Mouse (Mus musculus) lung, postnatal 4 days (tissue): ENCODE data around the gene Nppa.
A peak's percentile ranks its signal among the peaks of the same experiment; 100 is the strongest.

ENCODE experiments used
- DNase-seq, 2 experiments: peaks; one replicate each; pipeline ENCODE4 v3.0.0; 2021

The Nppa gene

GRCm38 (mm10) chr4:148000202-148000772 is at the start of gene Nppa:
Nppa (plus strand) TSS chr4:148000722.
- DNase-seq = no peak

- DNase-seq = no peak
These were observed 46.9 kb upstream of the Nppa start for GRCm38 (mm10) chr4:147953590-147953989.

DNA sequence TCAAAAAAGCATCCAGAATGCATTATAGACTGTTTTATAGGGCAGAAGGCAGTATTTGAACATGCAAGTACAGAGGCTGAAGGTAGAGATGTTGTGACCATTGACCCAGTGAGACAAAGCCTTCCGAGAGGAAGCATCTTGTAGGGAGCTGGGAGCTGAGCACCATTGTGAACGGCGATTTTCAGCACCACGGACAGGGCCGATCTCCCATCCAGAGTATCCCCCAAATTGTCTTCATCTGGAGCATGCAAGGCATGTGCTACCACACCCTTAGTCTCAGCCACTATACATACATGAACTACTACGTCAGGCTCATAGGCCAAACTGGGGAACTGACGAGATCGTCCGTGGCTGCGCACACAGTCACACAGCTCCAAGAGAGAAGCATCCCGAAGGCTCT is 43.4 kb upstream of the Nppa start:
- DNase-seq = no peak

- DNase-seq = peak; percentile 40 to 57
These were observed 40.4 kb upstream of the Nppa start for GRCm38 (mm10) chr4:147959881-147960831.

DNA sequence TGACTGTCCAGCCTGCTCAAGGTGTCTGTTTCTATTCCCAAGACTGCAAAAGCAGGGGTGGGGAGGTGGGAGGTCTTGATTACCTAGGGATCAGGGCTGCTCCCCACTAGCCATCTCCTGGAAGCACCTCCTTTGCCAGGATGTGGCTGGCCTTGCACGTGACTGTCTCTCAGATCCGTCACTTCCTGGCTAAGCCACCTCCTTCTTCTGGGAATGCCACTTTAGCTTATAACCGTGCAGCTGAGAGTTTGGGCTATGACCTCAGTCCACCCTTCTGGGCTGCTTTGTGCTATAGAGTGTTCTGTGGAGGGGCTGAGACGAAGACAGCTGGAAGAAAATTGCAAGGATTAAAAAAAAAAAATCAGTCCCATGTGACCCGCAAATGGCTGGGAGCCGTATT is 37.7 kb upstream of the Nppa start:
- no peak for DNase-seq

DNA sequence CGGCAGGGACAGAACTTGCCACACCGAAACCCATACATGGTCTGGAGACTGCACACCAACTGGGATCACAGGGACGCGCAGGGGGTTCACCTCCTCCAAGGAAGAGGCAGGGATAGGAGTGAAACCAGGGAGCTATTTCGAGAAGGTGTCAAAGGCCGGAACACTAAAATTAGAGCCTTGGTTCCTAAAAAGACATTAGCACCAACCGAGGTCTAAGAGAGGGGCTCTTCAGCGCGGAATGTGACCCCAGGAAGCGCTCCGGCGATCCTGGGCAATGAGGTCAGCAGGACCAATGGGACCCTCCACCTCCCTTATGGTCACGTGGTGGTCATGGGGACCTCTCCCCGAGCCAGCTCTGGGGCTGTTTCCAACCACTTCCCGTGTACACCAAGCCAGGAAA is 36.9 kb upstream of the Nppa start:
- no peak for DNase-seq

GRCm38 (mm10) chr4:147965712-147966111 is 34.8 kb upstream of the Nppa start:
- DNase-seq = no peak

DNA sequence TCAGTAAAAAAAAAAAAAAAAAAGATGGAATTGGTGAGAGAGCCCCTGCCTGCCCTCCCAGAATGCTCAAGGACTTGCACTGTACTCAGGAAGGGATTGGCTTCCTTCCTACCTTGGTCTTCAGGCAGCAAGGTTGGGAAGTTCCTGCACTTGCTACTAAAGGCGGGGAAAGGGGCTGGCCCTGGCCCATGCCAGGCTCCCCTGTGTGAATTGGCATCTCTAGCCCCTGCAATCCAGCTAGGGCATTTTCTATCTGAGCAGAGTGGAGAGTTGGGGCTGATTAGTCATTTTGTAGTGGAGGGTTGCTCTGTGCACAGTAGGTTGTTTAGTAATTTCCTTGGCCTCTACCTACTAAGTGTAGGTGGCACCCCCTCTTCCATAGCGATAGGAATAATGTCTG is 31.7 kb upstream of the Nppa start:
- no peak for DNase-seq

- DNase-seq = no peak
These were observed 31.2 kb upstream of the Nppa start for GRCm38 (mm10) chr4:147969337-147969736.

- DNase-seq = no peak
These were observed 24.3 kb upstream of the Nppa start for GRCm38 (mm10) chr4:147976237-147976636.

DNA sequence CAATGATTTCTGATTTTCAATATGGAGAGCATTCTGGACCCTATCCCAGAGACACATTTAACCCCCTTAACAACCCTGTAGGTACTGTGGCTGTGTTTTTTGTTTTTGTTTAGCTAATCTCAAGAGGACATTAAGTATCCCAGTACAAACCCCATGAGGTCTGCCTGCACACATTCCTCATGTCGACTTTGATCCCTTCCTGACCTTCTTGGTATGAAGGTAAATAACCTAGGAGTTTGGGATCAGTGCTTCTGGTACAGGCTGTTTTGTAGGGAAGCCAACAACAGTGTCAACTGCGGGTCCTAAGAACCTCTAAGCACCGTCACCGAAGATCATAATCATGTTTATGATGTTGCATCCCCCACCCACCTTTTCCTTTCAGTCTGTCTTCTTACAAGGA is 22.8 kb upstream of the Nppa start:
- no peak for DNase-seq

DNA sequence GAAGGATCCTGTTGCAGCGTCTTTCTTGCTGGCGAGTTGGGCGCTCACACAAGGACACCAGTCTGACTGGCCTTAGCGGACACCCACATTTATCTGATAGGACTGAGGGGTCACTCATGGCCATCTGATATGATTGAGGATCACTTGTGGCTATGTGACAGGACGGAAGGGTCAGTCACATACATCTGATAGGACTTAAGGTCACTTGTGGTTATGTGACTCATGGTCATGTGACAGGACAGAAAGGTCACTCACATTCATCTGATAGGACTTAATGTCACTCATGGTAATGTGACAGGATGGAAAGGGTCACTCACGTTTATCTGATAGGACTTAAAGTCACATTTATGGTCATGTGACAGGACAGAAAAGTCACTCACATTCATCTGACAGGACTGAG is 22.1 kb upstream of the Nppa start:
- no peak for DNase-seq

DNA sequence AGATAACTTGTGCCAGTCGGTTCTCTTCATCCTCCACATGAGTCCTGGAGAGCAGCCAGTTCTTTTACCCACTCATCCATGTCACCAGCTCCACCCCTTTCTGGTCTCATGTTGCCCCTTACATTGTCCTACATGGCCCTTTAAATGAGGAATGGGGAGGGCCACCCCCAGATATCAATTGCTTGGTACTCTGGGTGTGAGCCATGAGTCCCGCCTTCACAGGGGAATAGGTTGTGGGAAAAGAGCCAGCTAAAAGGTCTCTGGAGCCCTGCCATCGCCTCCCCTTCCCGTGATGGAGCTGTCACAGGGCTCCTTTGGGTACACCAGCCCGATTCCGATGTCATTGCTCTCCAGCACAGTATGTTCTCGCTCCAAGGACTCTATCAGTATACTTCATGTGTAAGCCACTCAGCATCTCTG is 21.1 kb upstream of the Nppa start:
- DNase-seq = no peak

DNA sequence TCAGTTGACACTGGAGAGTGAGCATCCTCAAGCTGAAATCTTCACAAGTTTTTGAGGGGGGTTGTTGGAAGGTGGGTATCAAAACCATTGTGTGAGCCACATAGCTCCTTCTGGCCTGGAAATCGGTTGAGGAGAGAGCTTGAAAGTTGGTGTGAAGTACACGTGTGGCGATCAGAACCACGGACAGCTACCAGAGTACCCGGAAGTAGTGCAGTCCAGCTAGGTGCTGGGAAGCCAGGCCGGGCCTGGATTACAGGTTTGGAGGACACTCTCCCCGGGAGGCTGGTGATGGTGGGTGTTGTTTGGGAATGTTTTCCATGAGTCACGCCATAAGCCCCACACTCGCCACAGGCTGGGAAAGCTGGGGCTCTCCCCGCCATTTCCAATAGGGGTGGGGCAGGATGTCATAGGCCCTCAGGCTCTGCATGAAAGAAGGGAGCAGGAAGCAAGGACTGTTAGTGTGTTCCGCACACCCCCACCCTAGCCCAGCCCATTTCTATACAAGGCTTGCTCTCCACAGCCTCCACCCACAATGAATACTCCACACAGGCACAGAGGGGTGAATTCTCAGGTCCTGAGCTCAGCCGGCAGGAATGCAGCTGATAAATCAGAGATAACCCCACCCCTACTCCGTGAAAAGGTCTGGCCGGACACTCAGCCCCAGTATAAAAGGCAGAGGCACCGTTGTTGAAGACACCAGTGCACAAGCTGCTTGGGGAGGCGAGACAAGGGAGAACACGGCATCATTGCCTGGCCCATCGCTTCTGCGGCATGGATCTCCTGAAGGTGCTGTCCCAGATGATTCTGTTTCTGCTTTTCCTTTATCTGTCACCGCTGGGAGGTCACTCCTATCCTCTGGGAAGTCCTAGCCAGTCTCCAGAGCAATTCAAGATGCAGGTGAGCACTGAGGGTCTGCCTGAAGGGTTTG is 15.1 kb upstream of the Nppa start, which contains the start of gene Nppb:
TSS of gene Nppb (plus strand) at position 584 of the 928 bp plus-strand sequence.
- peak; percentile 35 to 45 for DNase-seq

GRCm38 (mm10) chr4:147993571-147994095 is 6.9 kb upstream of the Nppa start:
- DNase-seq = no peak

- no peak for DNase-seq
These were observed 5.2 kb upstream of the Nppa start for GRCm38 (mm10) chr4:147995311-147995710.

GRCm38 (mm10) chr4:148001013-148001789 is 679 bp downstream of the Nppa start:
- DNase-seq = no peak

- no peak for DNase-seq
These were observed 1.3 kb downstream of the Nppa start for GRCm38 (mm10) chr4:148001866-148002265.

DNA sequence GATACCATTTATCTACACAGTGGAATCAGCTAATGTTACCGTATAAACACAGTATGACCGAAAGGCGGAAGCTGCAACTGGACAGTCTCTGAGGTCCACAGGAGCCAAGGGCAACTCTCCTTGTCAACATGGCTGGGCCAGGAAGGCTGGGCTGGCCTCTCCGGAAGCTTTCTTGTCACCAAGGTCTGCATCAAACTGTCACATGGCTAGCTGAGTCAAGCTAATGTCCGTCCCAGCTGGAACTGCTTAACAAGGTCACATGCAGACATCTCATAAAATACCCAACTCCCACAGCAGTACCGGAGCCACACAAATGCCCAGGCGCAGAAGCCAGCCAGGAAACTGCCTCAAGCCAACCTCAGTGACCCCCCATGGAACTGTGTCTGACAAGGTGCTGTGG is 3.8 kb downstream of the Nppa start:
- DNase-seq = no peak

- DNase-seq = peak; percentile 34 to 39
These were observed 7.9 kb downstream of the Nppa start for GRCm38 (mm10) chr4:148008412-148008811.

DNA sequence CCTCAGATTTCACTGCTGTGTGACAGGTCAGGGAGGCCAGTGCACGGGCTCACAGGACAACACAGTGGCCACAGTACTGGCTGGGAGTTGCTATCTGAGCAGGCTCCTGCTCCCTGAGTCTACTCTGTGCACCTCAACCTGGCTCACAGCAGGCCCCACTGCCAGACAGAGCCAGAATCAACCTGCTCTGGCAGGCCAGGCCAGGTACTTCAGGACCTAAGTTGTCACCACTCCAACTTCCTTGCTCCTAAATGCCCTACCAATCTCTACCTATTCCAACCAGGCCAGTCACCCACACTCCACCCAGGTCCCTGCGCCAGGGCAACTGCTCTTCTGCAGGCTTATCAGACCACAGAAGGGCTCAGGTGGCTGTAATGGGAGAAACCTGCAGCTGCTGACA is 9.1 kb downstream of the Nppa start:
- no peak for DNase-seq

DNA sequence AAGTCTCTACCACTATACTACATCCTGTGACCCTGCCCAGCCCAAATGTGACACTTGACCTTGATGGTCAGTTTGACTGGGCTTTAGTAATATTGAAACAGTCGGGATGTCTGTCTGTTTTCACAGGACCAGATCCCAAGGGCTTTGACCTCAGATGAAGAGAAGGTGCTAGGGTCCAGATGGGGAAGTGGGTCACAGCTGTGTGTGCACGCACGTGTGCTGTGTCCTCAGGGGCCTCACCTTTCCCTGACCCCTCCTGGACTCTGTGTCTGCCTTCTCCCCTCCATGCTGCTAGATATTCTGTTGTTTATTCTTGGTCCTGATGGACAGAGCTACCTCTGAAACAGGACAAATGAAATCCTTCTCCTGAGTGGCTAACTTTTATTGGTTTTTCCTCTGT is 10.8 kb downstream of the Nppa start:
- DNase-seq = no peak
